ENCODE assay signal across 26 mouse cellular contexts in genomic region chr10:39388144-39388543, GRCm38 (mm10). TPM values are rescaled to one million over a fixed set of nuclear protein-coding genes. Genes with fewer than 3 reads are reported as not detected.
DNase-seq lines count a peak whose midpoint lies in the region; ATAC-seq lines count a peak whose summit lies in the region.
"Had no signal": no experiment of that assay in that cellular context is flagged by ENCODE, and none has a peak within 500 bp of the region (broad histone marks: within the 10 kb centered on the region; RNA-seq: fewer than 3 reads in every experiment).

No protein-coding gene starts in this region.

- no peak for ATAC-seq in forebrain, embryonic 15.5 days (replicated peaks)
- no peak for ATAC-seq in forebrain, embryonic 14.5 days
- ATAC-seq in heart, embryonic 13.5 days (ENCODE audit: extremely low read depth, insufficient number of reproducible peaks, low FRiP score, low TSS enrichment) = no peak
- peak; percentile 65 for ATAC-seq in liver, embryonic 13.5 days (ENCODE audit: low read depth)
- no peak for ATAC-seq in liver, embryonic 11.5 days (replicated peaks; ENCODE audit: low FRiP score)
- ATAC-seq in heart, embryonic 15.5 days (replicated peaks; ENCODE audit: insufficient number of reproducible peaks, insufficient read depth, low FRiP score, low read depth) = 0 out of 2 replicates have a peak, but pooled peaks have one; percentile 40
- ATAC-seq: inflammation-experienced regulatory T-cells, adult 6 months had no signal

- H3K9ac ChIP-seq in forebrain, embryonic 15.5 days (replicated peaks) = no peak overlapping the region
- no peak overlapping the region for H3K9ac ChIP-seq in forebrain, embryonic 14.5 days (ENCODE audit: low read length)
- H3K9ac ChIP-seq in heart, embryonic 13.5 days = no peak overlapping the region; the same call in 1 of the 2 replicates
- H3K9ac ChIP-seq in liver, embryonic 13.5 days = no peak overlapping the region
- H3K9ac ChIP-seq in liver, embryonic 11.5 days (ENCODE audit: low read depth, low read length) = no peak overlapping the region
- H3K9ac ChIP-seq in heart, embryonic 15.5 days = no peak overlapping the region
- H3K9ac ChIP-seq: embryonic facial prominence, embryonic 13.5 days; forebrain, embryonic 12.5 days; limb, embryonic 15.5 days; midbrain, embryonic 12.5 days had no signal

- no peak for DNase-seq in forebrain, embryonic 14.5 days (ENCODE audit: low spot score)
- DNase-seq in heart, embryonic 10.5 days (ENCODE audit: low spot score) = no peak
- DNase-seq in liver, embryonic 13.5 days = no peak
- no peak for DNase-seq in liver, embryonic 11.5 days (ENCODE audit: low spot score)
- DNase-seq in cerebellum, adult 9-11 months = no peak
- DNase-seq: adrenal gland, postnatal 10 days; cerebellum, adult 18-20 months; embryo, embryonic 11 days; gastrocnemius, adult 2 months; kidney, adult 18-20 months; kidney, postnatal 4 days; layer of hippocampus, adult 9-11 months; left cerebral cortex, postnatal 4 days; lung, postnatal 4 days; thymus, adult 18-20 months; thymus, postnatal 36 days had no signal

- no peaks in the 10 kb centered on the region for H3K9me3 ChIP-seq in forebrain, embryonic 15.5 days
- H3K9me3 ChIP-seq in forebrain, embryonic 14.5 days (replicated peaks; ENCODE audit: control insufficient read depth, low read length) = no peaks in the 10 kb centered on the region
- H3K9me3 ChIP-seq in heart, embryonic 13.5 days = peaks cover 5% of the 10 kb centered on the region; the same call in 1 of the 2 replicates
- no peaks in the 10 kb centered on the region for H3K9me3 ChIP-seq in heart, embryonic 10.5 days
- peaks cover 5% of the 10 kb centered on the region; the same call in 1 of the 2 replicates for H3K9me3 ChIP-seq in liver, embryonic 13.5 days (replicated peaks)
- H3K9me3 ChIP-seq in liver, embryonic 11.5 days (ENCODE audit: control insufficient read depth, low read length) = peaks cover 3% of the 10 kb centered on the region; the same call in 1 of the 2 replicates
- H3K9me3 ChIP-seq in heart, embryonic 15.5 days (replicated peaks) = no peaks in the 10 kb centered on the region
- H3K9me3 ChIP-seq: embryonic facial prominence, embryonic 13.5 days; forebrain, embryonic 12.5 days; midbrain, embryonic 12.5 days had no signal

- H3K27ac ChIP-seq in forebrain, embryonic 15.5 days (replicated peaks) = peak overlapping the region; percentile 42; the same call in 1 of the 2 replicates
- no peak overlapping the region; the same call in 1 of the 2 replicates for H3K27ac ChIP-seq in forebrain, embryonic 14.5 days (ENCODE audit: low read depth, low read length)
- peak overlapping the region; percentile 21; the same call in 1 of the 2 replicates for H3K27ac ChIP-seq in heart, embryonic 13.5 days (replicated peaks)
- H3K27ac ChIP-seq in heart, embryonic 10.5 days = no peak overlapping the region
- H3K27ac ChIP-seq in liver, embryonic 13.5 days = no peak overlapping the region
- H3K27ac ChIP-seq in liver, embryonic 11.5 days (ENCODE audit: low read depth, low read length) = no peak overlapping the region
- H3K27ac ChIP-seq in heart, embryonic 15.5 days = no peak overlapping the region
- H3K27ac ChIP-seq: embryonic facial prominence, embryonic 13.5 days; gastrocnemius, adult 2 months; left cerebral cortex, adult 2 months; limb, embryonic 15.5 days; midbrain, embryonic 12.5 days had no signal

- peaks cover 11% of the 10 kb centered on the region for H3K36me3 ChIP-seq in forebrain, embryonic 15.5 days
- peaks cover 9% of the 10 kb centered on the region; the same call in 1 of the 2 replicates for H3K36me3 ChIP-seq in forebrain, embryonic 14.5 days (ENCODE audit: control insufficient read depth, insufficient read depth, low read length)
- H3K36me3 ChIP-seq in heart, embryonic 13.5 days = peaks cover 14% of the 10 kb centered on the region
- peaks cover 12% of the 10 kb centered on the region for H3K36me3 ChIP-seq in heart, embryonic 10.5 days
- peaks cover 13% of the 10 kb centered on the region for H3K36me3 ChIP-seq in liver, embryonic 13.5 days
- peaks cover 5% of the 10 kb centered on the region; the same call in 1 of the 2 replicates for H3K36me3 ChIP-seq in liver, embryonic 11.5 days (ENCODE audit: control insufficient read depth, insufficient read depth, low read length)
- H3K36me3 ChIP-seq in heart, embryonic 15.5 days = peaks cover 12% of the 10 kb centered on the region

- no peaks in the 10 kb centered on the region for H3K27me3 ChIP-seq in forebrain, embryonic 15.5 days
- no peaks in the 10 kb centered on the region for H3K27me3 ChIP-seq in forebrain, embryonic 14.5 days (replicated peaks; ENCODE audit: control insufficient read depth, insufficient read depth, low read length)
- H3K27me3 ChIP-seq in heart, embryonic 13.5 days (replicated peaks) = no peaks in the 10 kb centered on the region
- no peaks in the 10 kb centered on the region for H3K27me3 ChIP-seq in heart, embryonic 10.5 days (ENCODE audit: insufficient read depth, poor library complexity, severe bottlenecking)
- no peaks in the 10 kb centered on the region for H3K27me3 ChIP-seq in liver, embryonic 13.5 days
- H3K27me3 ChIP-seq in liver, embryonic 11.5 days (replicated peaks; ENCODE audit: control insufficient read depth, insufficient read depth, low read length) = no peaks in the 10 kb centered on the region
- H3K27me3 ChIP-seq in heart, embryonic 15.5 days = no peaks in the 10 kb centered on the region
- H3K27me3 ChIP-seq: embryonic facial prominence, embryonic 13.5 days; forebrain, embryonic 12.5 days; limb, embryonic 15.5 days; midbrain, embryonic 12.5 days had no signal

- peaks cover 73% of the 10 kb centered on the region for H3K4me1 ChIP-seq in forebrain, embryonic 15.5 days
- H3K4me1 ChIP-seq in forebrain, embryonic 14.5 days (ENCODE audit: control insufficient read depth, insufficient read depth, low read length) = peaks cover 23% of the 10 kb centered on the region
- peaks cover 66% of the 10 kb centered on the region for H3K4me1 ChIP-seq in heart, embryonic 13.5 days
- peaks cover 61% of the 10 kb centered on the region for H3K4me1 ChIP-seq in heart, embryonic 10.5 days
- H3K4me1 ChIP-seq in liver, embryonic 13.5 days (replicated peaks) = peaks cover 45% of the 10 kb centered on the region
- peaks cover 28% of the 10 kb centered on the region for H3K4me1 ChIP-seq in liver, embryonic 11.5 days (replicated peaks; ENCODE audit: control insufficient read depth, insufficient read depth, low read length)
- peaks cover 47% of the 10 kb centered on the region for H3K4me1 ChIP-seq in heart, embryonic 15.5 days (replicated peaks)

- H3K4me2 ChIP-seq in forebrain, embryonic 15.5 days (replicated peaks) = no peak overlapping the region
- H3K4me2 ChIP-seq in forebrain, embryonic 14.5 days (ENCODE audit: low read length) = no peak overlapping the region
- H3K4me2 ChIP-seq in heart, embryonic 13.5 days = 0 out of 2 replicates have a peak overlapping the region, but pooled peaks have one; percentile 10
- no peak overlapping the region for H3K4me2 ChIP-seq in liver, embryonic 13.5 days
- H3K4me2 ChIP-seq in liver, embryonic 11.5 days = no peak overlapping the region
- H3K4me2 ChIP-seq in heart, embryonic 15.5 days = no peak overlapping the region
- H3K4me2 ChIP-seq: embryonic facial prominence, embryonic 13.5 days; forebrain, embryonic 12.5 days; limb, embryonic 15.5 days; midbrain, embryonic 12.5 days had no signal

- no peak overlapping the region for H3K4me3 ChIP-seq in forebrain, embryonic 15.5 days
- H3K4me3 ChIP-seq in forebrain, embryonic 14.5 days (ENCODE audit: low read depth, low read length) = no peak overlapping the region
- no peak overlapping the region for H3K4me3 ChIP-seq in heart, embryonic 13.5 days
- H3K4me3 ChIP-seq in heart, embryonic 10.5 days = no peak overlapping the region
- no peak overlapping the region for H3K4me3 ChIP-seq in liver, embryonic 13.5 days (replicated peaks)
- H3K4me3 ChIP-seq in liver, embryonic 11.5 days (ENCODE audit: low read depth, low read length) = no peak overlapping the region
- H3K4me3 ChIP-seq in heart, embryonic 15.5 days = no peak overlapping the region
- H3K4me3 ChIP-seq: embryonic facial prominence, embryonic 13.5 days; erythroblast, embryonic 14.5 days; forebrain, embryonic 12.5 days; gastrocnemius, adult 2 months; left cerebral cortex, adult 2 months; limb, embryonic 15.5 days; midbrain, embryonic 12.5 days had no signal

- 94% methylated on average over 3 of the region's 3 CpGs for WGBS in forebrain, embryonic 15.5 days
- WGBS in forebrain, embryonic 14.5 days = 91% methylated on average over 3 of the region's 3 CpGs
- 51% methylated on average over 3 of the region's 3 CpGs for WGBS in heart, embryonic 13.5 days
- 59% methylated on average over 3 of the region's 3 CpGs for WGBS in heart, embryonic 10.5 days
- 62% methylated on average over 3 of the region's 3 CpGs for WGBS in liver, embryonic 13.5 days (ENCODE audit: insufficient replicate concordance)
- WGBS in liver, embryonic 11.5 days = 63% methylated on average over 3 of the region's 3 CpGs
- WGBS in heart, embryonic 15.5 days = 57% methylated on average over 3 of the region's 3 CpGs

RNA-seq across cellular contexts. Expression of gene Fyn, which starts 19.5 kb away (rescaled TPM):
- polyA plus RNA-seq in forebrain, embryonic 15.5 days (2015; fragmentation: Nextera tagmentation; extraction: Ambion mirVana) = 75.6 and 79.3 TPM in 2 replicates
- polyA plus RNA-seq in forebrain, embryonic 14.5 days (2014; fragmentation: Nextera tagmentation; extraction: Ambion mirVana) = 79.1 and 85.0 TPM in 2 replicates
- polyA plus RNA-seq in heart, embryonic 13.5 days (2015; fragmentation: Nextera tagmentation; extraction: Ambion mirVana) = 11.2 and 13.3 TPM in 2 replicates
- 12.9 and 20.8 TPM in 2 replicates for polyA plus RNA-seq in heart, embryonic 10.5 days (2016; fragmentation: Nextera tagmentation; extraction: Ambion mirVana)
- 6.5 and 7.6 TPM in 2 replicates for polyA plus RNA-seq in liver, embryonic 13.5 days (2015; fragmentation: Nextera tagmentation; extraction: Ambion mirVana)
- 19.3 and 20.4 TPM in 2 replicates for polyA plus RNA-seq in liver, embryonic 11.5 days (2014; fragmentation: Nextera tagmentation; extraction: Ambion mirVana)
- 12.7 and 17.2 TPM in 2 replicates for polyA plus RNA-seq in heart, embryonic 15.5 days (2015; fragmentation: Nextera tagmentation; extraction: Ambion mirVana)

Comparison
In these comparisons a context has a peak if more than half of its experiments do, and no peak if none do; other contexts are left out.
1. ATAC-seq: peak in liver, embryonic 13.5 days (single experiment) and heart, embryonic 15.5 days (single experiment); none in forebrain, embryonic 15.5 days (single experiment), forebrain, embryonic 14.5 days (single experiment), heart, embryonic 13.5 days (single experiment) and liver, embryonic 11.5 days (single experiment).
2. H3K27ac ChIP-seq: peak in forebrain, embryonic 15.5 days (single experiment) and heart, embryonic 13.5 days (single experiment); none in forebrain, embryonic 14.5 days (single experiment), heart, embryonic 10.5 days (single experiment), liver, embryonic 13.5 days (single experiment), liver, embryonic 11.5 days (single experiment) and heart, embryonic 15.5 days (single experiment).